Mouse (Mus musculus): ENCODE measurements at regions not wholly inside any gene's neighbourhood (a gene's known extent, or its start where the extent isn't known, plus 50 kb on each side); places are given as distances from the start of the nearest gene placed in this dataset.
"Not testable (repeated sequence)": the region's sequence is repeated elsewhere in the genome, so short reads cannot be mapped to it uniquely, and the experiment has no call there.

DNA sequence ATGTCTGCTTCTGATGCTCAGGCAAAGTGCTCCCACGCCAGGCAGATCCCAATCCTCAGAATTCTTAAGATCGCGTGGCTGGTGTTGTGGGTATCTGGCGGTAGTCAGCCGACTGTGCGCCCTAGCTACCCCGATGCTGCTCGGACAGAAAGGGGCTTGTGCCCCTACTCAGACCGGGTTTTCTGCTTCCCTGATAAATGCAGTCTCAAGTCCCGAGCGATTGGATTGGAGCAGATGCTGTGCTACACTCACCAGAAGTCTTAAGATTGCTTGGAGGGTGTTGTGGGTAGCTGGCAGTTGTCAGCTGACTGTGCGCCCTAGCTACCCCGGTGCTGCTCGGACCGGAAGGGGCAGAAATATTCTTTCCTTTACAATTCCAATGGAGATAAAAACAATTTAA lies 99.3 kb downstream of the Gm7489 start:
- not testable (repeated sequence) for H3K36me3 ChIP-seq (ENCODE audit: control insufficient read depth, insufficient read depth, low read length); H3K27me3 ChIP-seq (replicated peaks; ENCODE audit: control insufficient read depth, insufficient read depth, low read length); H3K9me3 ChIP-seq (ENCODE audit: control insufficient read depth, low read length); H3K9ac ChIP-seq (ENCODE audit: low read depth, low read length); DNase-seq (ENCODE audit: low spot score); H3K4me2 ChIP-seq; H3K4me3 ChIP-seq (ENCODE audit: low read depth, low read length); H3K27ac ChIP-seq (ENCODE audit: low read depth, low read length); ATAC-seq (replicated peaks; ENCODE audit: low FRiP score); H3K4me1 ChIP-seq (replicated peaks; ENCODE audit: control insufficient read depth, insufficient read depth, low read length)
- 82% methylated on average over 15 of the region's 15 CpGs for WGBS

DNA sequence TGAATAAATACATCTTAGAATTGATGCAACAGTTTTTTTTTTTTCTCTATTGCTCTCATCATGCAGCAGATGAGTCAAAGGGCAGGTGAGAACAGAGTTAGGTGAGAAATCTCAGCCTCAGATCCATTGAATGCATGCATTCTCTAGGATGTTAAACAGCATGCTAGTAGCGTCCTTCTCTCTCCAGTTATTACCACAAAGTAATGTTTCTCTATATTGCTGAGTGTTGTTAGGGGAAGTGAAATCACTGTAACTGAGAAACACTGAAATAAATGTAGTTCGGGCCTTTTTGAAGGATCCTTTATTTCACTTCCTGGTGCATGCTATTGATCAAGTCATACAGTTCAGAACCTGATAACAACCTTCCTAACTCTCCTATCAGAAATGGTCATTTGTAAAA lies 105.2 kb downstream of the Gm7489 start:
- no peaks in the 10 kb centered on the region for H3K4me1 ChIP-seq (replicated peaks; ENCODE audit: control insufficient read depth, insufficient read depth, low read length)
- H3K9ac ChIP-seq (ENCODE audit: low read depth, low read length), result no peak overlapping the region
- H3K27me3 ChIP-seq (replicated peaks; ENCODE audit: control insufficient read depth, insufficient read depth, low read length), result no peaks in the 10 kb centered on the region
- ATAC-seq (replicated peaks; ENCODE audit: low FRiP score) (no peak), DNase-seq (ENCODE audit: low spot score) (no peak)
- H3K4me3 ChIP-seq (ENCODE audit: low read depth, low read length), result no peak overlapping the region
- no peaks in the 10 kb centered on the region for H3K9me3 ChIP-seq (ENCODE audit: control insufficient read depth, low read length)
- no peak overlapping the region for H3K27ac ChIP-seq (ENCODE audit: low read depth, low read length)
- H3K36me3 ChIP-seq (ENCODE audit: control insufficient read depth, insufficient read depth, low read length), result no peaks in the 10 kb centered on the region
- WGBS, result 66% methylated on average over 2 of the region's 2 CpGs
- no peak overlapping the region for H3K4me2 ChIP-seq

DNA sequence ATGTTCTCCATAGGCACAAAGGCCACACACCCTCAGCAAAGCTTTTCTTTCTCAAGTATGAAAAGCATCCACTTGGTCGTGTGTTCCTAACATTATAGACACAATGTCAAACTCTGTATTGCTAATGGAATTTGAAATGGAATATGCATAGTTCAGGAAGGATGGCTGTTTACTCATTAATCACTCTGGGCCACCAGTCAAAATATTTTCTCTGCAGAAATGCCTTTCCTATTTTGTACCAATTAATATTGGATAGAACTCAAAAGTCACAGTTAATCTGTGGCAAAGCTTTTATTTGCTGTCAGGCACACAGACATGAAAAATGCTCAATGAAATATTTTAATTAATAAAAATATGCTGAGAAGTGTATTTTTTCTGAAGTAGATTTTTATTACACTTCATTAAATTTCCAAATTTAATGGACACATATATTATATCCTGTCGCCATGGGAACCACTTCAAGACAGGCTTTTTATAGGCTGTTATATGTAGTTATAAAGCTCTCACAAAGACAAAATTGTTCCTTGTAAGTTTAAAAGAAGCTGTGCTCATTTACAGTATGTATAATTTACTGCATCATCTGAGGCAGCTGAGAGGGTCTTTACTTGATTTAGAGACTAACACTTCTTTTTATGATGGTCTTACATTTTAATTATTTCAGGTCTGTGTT lies 110.6 kb downstream of the Gm7489 start:
- H3K27me3 ChIP-seq (replicated peaks; ENCODE audit: control insufficient read depth, insufficient read depth, low read length), result no peaks in the 10 kb centered on the region
- 79% methylated on average over 2 of the region's 2 CpGs for WGBS
- H3K27ac ChIP-seq (ENCODE audit: low read depth, low read length), result no peak overlapping the region
- no peak overlapping the region for H3K4me2 ChIP-seq
- H3K4me3 ChIP-seq (ENCODE audit: low read depth, low read length), result no peak overlapping the region
- H3K9me3 ChIP-seq (ENCODE audit: control insufficient read depth, low read length), result 0 out of 2 replicates have a peak, but pooled peaks cover 2% of the 10 kb centered on the region
- H3K36me3 ChIP-seq (ENCODE audit: control insufficient read depth, insufficient read depth, low read length), result no peaks in the 10 kb centered on the region
- ATAC-seq (replicated peaks; ENCODE audit: low FRiP score) (no peak), DNase-seq (ENCODE audit: low spot score) (no peak)
- H3K4me1 ChIP-seq (replicated peaks; ENCODE audit: control insufficient read depth, insufficient read depth, low read length), result no peaks in the 10 kb centered on the region
- H3K9ac ChIP-seq (ENCODE audit: low read depth, low read length), result no peak overlapping the region

DNA sequence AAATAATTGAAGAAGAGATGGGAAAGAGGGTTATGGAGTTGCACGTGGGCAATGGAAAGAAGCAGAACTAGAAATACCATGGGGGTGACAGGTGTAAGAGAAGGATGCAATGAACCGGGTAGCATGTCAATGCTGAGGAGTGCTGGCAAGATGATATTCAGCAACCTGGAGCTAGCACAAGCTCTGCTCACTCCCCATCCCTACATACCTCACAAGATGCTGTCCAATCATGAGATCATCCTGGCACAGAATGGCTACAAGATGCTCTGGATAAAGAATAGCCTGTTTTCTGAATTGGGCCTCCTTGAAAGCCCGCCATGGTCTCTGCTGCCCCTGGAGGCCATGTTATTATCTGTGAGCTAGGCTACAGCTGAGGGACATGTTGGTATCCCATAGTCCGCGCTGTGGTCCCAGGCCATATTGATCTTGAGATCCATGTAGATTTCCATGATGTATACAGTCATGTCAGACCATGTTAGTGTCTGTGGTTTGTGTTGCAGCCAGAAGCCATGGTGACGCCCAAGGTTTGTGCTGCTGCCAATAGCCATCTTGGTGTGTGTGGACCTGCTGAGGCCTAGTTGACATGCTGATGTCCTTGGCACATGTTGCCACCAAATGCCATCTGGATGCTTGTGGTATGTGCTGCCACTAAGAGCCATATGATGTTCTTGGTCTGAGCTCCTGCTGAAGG lies 114.0 kb downstream of the Gm7489 start:
- Histone ChIP-seq H3K9me3 (ENCODE audit: control insufficient read depth, low read length) (0 out of 2 replicates have a peak, but pooled peaks cover 2% of the 10 kb centered on the region), H3K36me3 (ENCODE audit: control insufficient read depth, insufficient read depth, low read length) (no peaks in the 10 kb centered on the region), H3K4me3 (ENCODE audit: low read depth, low read length) (no peak overlapping the region), H3K9ac (ENCODE audit: low read depth, low read length) (no peak overlapping the region), H3K27ac (ENCODE audit: low read depth, low read length) (no peak overlapping the region), H3K4me1 (replicated peaks; ENCODE audit: control insufficient read depth, insufficient read depth, low read length) (no peaks in the 10 kb centered on the region), H3K4me2 (no peak overlapping the region), H3K27me3 (replicated peaks; ENCODE audit: control insufficient read depth, insufficient read depth, low read length) (no peaks in the 10 kb centered on the region)
- WGBS, result 80% methylated on average over 6 of the region's 6 CpGs
- DNase-seq (ENCODE audit: low spot score), result no peak
- ATAC-seq (replicated peaks; ENCODE audit: low FRiP score), result no peak

DNA sequence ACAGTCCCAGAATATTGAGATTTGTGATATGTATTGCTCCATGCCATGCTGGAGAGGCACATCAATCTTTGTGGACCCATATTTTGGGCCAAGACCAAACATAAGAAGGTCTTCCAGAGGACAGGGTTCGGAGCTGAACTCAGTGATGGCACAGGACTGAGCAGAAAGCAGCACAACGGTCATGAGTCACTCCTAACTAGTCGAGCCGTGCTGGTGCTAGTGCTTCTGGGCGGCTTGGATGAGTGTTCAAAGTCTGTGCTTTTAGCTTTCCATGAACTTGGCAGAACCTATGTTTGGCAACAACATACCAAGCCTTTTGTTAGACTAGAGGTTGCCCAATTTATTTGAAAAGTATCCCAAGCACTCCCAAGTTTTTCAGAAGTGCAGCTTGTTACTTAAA lies 149.1 kb downstream of the Gm7489 start:
- Histone ChIP-seq H3K36me3 (ENCODE audit: control insufficient read depth, insufficient read depth, low read length) (no peaks in the 10 kb centered on the region), H3K9ac (ENCODE audit: low read depth, low read length) (no peak overlapping the region), H3K27ac (ENCODE audit: low read depth, low read length) (no peak overlapping the region), H3K27me3 (replicated peaks; ENCODE audit: control insufficient read depth, insufficient read depth, low read length) (no peaks in the 10 kb centered on the region), H3K4me1 (replicated peaks; ENCODE audit: control insufficient read depth, insufficient read depth, low read length) (no peaks in the 10 kb centered on the region), H3K4me3 (ENCODE audit: low read depth, low read length) (no peak overlapping the region), H3K4me2 (no peak overlapping the region), H3K9me3 (ENCODE audit: control insufficient read depth, low read length) (no peaks in the 10 kb centered on the region)
- DNase-seq (ENCODE audit: low spot score), result no peak
- no peak for ATAC-seq (replicated peaks; ENCODE audit: low FRiP score)
- 80% methylated on average over 5 of the region's 5 CpGs for WGBS

DNA sequence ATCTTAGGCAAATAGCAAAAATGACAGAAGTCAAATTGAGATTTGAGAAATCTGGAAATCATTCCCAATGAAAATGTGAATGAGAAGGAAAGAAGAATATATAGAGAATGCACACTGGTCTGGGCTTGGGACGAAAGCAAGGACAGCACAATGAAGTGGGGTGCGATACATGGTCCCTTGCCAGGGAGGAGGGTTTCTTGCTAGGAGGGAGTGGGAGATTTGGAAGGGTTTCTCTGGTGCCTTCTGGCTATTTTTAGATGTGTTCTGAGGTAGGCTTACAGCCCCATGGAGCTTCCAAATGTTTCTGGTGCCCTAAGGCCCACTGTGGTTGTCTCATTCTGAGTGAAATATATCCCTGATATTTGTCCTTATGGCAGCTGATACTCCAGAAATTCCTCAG lies 166.0 kb downstream of the Gm7489 start:
- H3K36me3 ChIP-seq (ENCODE audit: control insufficient read depth, insufficient read depth, low read length), result no peaks in the 10 kb centered on the region
- DNase-seq (ENCODE audit: low spot score) (no peak), ATAC-seq (replicated peaks; ENCODE audit: low FRiP score) (no peak)
- WGBS, result 86% methylated on average over 2 of the region's 2 CpGs
- no peak overlapping the region for H3K4me3 ChIP-seq (ENCODE audit: low read depth, low read length)
- no peaks in the 10 kb centered on the region for H3K27me3 ChIP-seq (replicated peaks; ENCODE audit: control insufficient read depth, insufficient read depth, low read length)
- H3K4me2 ChIP-seq, result no peak overlapping the region
- no peak overlapping the region for H3K27ac ChIP-seq (ENCODE audit: low read depth, low read length)
- no peaks in the 10 kb centered on the region for H3K9me3 ChIP-seq (ENCODE audit: control insufficient read depth, low read length)
- H3K9ac ChIP-seq (ENCODE audit: low read depth, low read length), result no peak overlapping the region
- H3K4me1 ChIP-seq (replicated peaks; ENCODE audit: control insufficient read depth, insufficient read depth, low read length), result no peaks in the 10 kb centered on the region

DNA sequence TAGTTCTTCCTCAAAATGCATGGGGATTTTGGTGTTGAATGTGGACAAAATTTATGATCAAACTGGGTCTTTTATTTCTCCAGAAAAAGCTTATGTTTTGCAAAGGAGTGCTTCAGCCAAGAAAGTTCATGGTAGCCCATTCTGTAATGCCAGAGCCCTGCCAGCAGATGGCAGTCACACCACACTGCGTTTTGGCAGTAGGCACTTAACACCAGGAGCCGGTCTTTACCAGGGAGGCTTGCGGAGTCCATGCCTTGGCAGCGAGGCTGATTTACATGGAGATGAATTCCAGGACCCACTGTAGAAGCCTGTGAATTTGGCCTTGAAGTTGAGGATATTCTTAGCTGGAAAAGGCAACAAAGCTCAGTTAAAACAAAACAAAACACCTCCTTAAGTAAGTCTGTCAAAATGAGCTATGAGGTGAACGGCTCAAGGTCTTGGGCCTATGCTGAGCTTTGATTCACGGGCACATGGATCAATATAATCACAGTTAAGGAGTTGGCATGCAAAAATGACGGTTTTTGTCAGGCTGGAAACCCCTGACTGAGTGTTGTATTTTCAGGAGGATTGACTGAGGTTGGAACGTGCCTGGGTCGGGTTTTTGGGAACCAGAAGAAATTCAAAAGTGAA lies 185.4 kb downstream of the Gm7489 start:
- H3K36me3 ChIP-seq (ENCODE audit: control insufficient read depth, insufficient read depth, low read length), result no peaks in the 10 kb centered on the region
- no peak overlapping the region for H3K9ac ChIP-seq (ENCODE audit: low read depth, low read length)
- no peak overlapping the region for H3K4me2 ChIP-seq
- H3K9me3 ChIP-seq (ENCODE audit: control insufficient read depth, low read length), result no peaks in the 10 kb centered on the region
- WGBS, result 41% methylated on average over 9 of the region's 9 CpGs
- no peaks in the 10 kb centered on the region for H3K4me1 ChIP-seq (replicated peaks; ENCODE audit: control insufficient read depth, insufficient read depth, low read length)
- no peak overlapping the region for H3K4me3 ChIP-seq (ENCODE audit: low read depth, low read length)
- H3K27ac ChIP-seq (ENCODE audit: low read depth, low read length), result no peak overlapping the region
- H3K27me3 ChIP-seq (replicated peaks; ENCODE audit: control insufficient read depth, insufficient read depth, low read length), result no peaks in the 10 kb centered on the region
- DNase-seq (ENCODE audit: low spot score) (peak; percentile 53), ATAC-seq (replicated peaks; ENCODE audit: low FRiP score) (no peak)

DNA sequence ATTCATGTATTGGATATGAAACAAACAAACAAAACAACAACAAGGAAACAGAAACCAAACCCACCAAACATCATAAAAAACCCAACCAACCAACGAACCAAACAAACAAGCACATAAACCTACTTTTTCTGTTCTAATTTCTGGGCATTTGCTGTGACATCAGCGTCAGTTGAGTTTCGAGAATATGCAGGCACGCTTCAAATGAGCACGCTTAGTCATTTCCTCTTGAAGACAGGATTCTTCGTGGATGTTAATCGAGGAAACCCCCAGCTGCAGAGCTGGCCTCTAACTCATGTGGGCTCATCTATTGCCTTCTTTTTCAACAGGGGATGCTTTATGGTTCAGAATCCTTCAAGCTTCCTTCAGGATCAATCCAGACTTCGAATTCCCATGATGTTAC lies 187.0 kb downstream of the Gm7489 start:
- no peaks in the 10 kb centered on the region for H3K4me1 ChIP-seq (replicated peaks; ENCODE audit: control insufficient read depth, insufficient read depth, low read length)
- no peak overlapping the region for H3K9ac ChIP-seq (ENCODE audit: low read depth, low read length)
- no peak for DNase-seq (ENCODE audit: low spot score)
- no peak overlapping the region for H3K4me3 ChIP-seq (ENCODE audit: low read depth, low read length)
- H3K4me2 ChIP-seq, result no peak overlapping the region
- 45% methylated on average over 8 of the region's 8 CpGs for WGBS
- H3K27ac ChIP-seq (ENCODE audit: low read depth, low read length), result no peak overlapping the region
- ATAC-seq (replicated peaks; ENCODE audit: low FRiP score), result no peak
- no peaks in the 10 kb centered on the region for H3K36me3 ChIP-seq (ENCODE audit: control insufficient read depth, insufficient read depth, low read length)
- H3K9me3 ChIP-seq (ENCODE audit: control insufficient read depth, low read length), result no peaks in the 10 kb centered on the region
- no peaks in the 10 kb centered on the region for H3K27me3 ChIP-seq (replicated peaks; ENCODE audit: control insufficient read depth, insufficient read depth, low read length)

DNA sequence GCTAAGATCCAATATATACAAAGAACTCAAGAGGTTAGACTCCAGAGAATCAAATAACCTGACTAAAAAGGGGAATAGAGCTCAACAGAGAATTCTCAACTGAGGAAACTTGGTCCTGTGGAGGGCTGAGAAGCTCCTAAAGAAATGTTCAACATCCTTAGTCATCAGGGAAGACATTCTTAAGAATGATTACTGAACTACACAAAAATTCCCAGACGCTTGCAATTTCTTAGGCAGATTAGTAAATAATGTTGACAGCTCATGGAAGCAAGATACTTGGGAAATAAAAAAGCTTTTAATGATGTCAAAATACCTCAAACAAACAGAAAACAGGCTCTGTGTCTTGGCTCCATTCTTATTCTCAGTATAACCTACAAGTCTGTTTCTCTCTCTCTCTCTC lies 206.6 kb downstream of the Gm7489 start:
- 73% methylated on average over 1 of the region's 1 CpGs for WGBS
- no peak for DNase-seq (ENCODE audit: low spot score)
- Histone ChIP-seq H3K4me3 (ENCODE audit: low read depth, low read length) (no peak overlapping the region), H3K4me1 (replicated peaks; ENCODE audit: control insufficient read depth, insufficient read depth, low read length) (no peaks in the 10 kb centered on the region), H3K27me3 (replicated peaks; ENCODE audit: control insufficient read depth, insufficient read depth, low read length) (no peaks in the 10 kb centered on the region), H3K4me2 (no peak overlapping the region), H3K9me3 (ENCODE audit: control insufficient read depth, low read length) (no peaks in the 10 kb centered on the region), H3K9ac (ENCODE audit: low read depth, low read length) (no peak overlapping the region), H3K27ac (ENCODE audit: low read depth, low read length) (no peak overlapping the region), H3K36me3 (ENCODE audit: control insufficient read depth, insufficient read depth, low read length) (no peaks in the 10 kb centered on the region)
- ATAC-seq (replicated peaks; ENCODE audit: low FRiP score), result no peak

Data from liver, embryonic 11.5 days (tissue).